Mouse (Mus musculus) induced T-regulatory cell, adult 2 months (primary cell): Measurements from ENCODE around the gene Tmem191c.

Experiments
- DNase-seq: peaks from one replicate; pipeline ENCODE4 v3.0.0-alpha.2; 2012; ENCODE audit warnings: low read depth

Gene Tmem191c

GRCm38 (mm10) chr16:17329848-17330570, 54.1 kb downstream of the Tmem191c start:
- DNase-seq: no peak

- no peak for DNase-seq
Measured at GRCm38 (mm10) chr16:17331116-17331515, 55.2 kb downstream of the Tmem191c start, which contains the start of gene Serpind1. Gene Serpind1 (plus strand): TSS chr16:17331371.

DNA sequence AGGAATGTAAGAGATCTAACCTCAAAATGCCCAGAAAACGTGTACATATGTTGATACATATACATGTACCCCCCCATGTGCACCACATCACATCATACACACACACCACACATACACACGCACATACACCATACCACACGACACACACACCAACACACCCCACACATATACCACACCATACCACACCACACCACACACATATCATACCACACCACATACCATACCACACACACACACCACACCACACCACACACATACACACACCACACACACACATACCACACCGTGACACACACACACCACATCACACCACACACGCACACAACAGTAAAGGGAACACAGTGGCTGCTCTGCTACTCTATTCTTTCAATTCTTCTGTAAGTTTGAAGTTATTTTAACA, 56.0 kb downstream of the Tmem191c start:
- no peak for DNase-seq
